Mouse (Mus musculus) layer of hippocampus, postnatal 14 days (tissue): Measurements from ENCODE around the gene Best3. TPM values are rescaled to one million over a fixed set of nuclear protein-coding genes. Genes with fewer than 3 reads are reported as not detected.

ENCODE experiments used
- total RNA-seq, 2 experiments: library from RNA; stranded (reverse); gene quantifications; 2 replicates each; pipeline ENCODE4 v1.2.3; 2021

Gene Best3
- total RNA-seq, 2 experiments from 2014 or later, result 2.2 to 2.3 TPM

Other genes with a start within 250 kb of the Best3 start
- under 1 TPM; 0.36 to 0.44 TPM for gene Myrfl, start 89.4 kb upstream of the Best3 start, total RNA-seq
- 10 to 100 TPM; 67.3 to 69.6 TPM for gene Rab3ip, start 35.5 kb upstream of the Best3 start, total RNA-seq
- not detected for gene Gm10271, start 13.7 kb upstream of the Best3 start, total RNA-seq
- gene Lrrc10, start 59.0 kb downstream of the Best3 start, total RNA-seq, result under 1 TPM in 1 of 2 experiments, not detected in 1; 0.30 TPM
- 100 to 1,000 TPM; 203 to 205 TPM for gene Cct2, start 77.5 kb downstream of the Best3 start, total RNA-seq
- gene Frs2, start 162.2 kb downstream of the Best3 start, total RNA-seq, result 10 to 100 TPM; 28.0 to 30.0 TPM
- gene Yeats4, start 238.2 kb downstream of the Best3 start, total RNA-seq, result 10 to 100 TPM; 44.1 to 46.6 TPM